Mouse (Mus musculus): ENCODE data around the gene Ndufa8. TPM values are rescaled to one million over a fixed set of nuclear protein-coding genes. Genes with fewer than 3 reads are reported as not detected.

The Ndufa8 gene
- polyA plus RNA-seq, 1 experiment from 2014 or later, result 308 TPM

- H3K4me1 ChIP-seq (ENCODE audit: insufficient read depth, low read length), result no peaks in the 10 kb centered on the region
- H3K27me3 ChIP-seq (ENCODE audit: insufficient read depth, low read length), result no peaks in the 10 kb centered on the region
- no peaks in the 10 kb centered on the region for H3K36me3 ChIP-seq (ENCODE audit: insufficient read depth, low read length)
- H3K9me3 ChIP-seq (ENCODE audit: low read length), result no peaks in the 10 kb centered on the region
- ATAC-seq (ENCODE audit: low FRiP score, low TSS enrichment), result no peak
- no peak overlapping the region for H3K27ac ChIP-seq (ENCODE audit: low read length)
- H3K4me2 ChIP-seq (replicated peaks; ENCODE audit: low read depth, low read length), result no peak overlapping the region
- no peak overlapping the region for H3K4me3 ChIP-seq (ENCODE audit: low read length)
- 82% methylated on average over 5 of the region's 5 CpGs for WGBS
- H3K9ac ChIP-seq (replicated peaks; ENCODE audit: low read length), result no peak overlapping the region
Observed at GRCm38 (mm10) chr2:35998416-35998815, 50.8 kb downstream of the Ndufa8 start.

GRCm38 (mm10) chr2:35996753-35997152 lies 52.5 kb downstream of the Ndufa8 start:
- ATAC-seq (ENCODE audit: low FRiP score, low TSS enrichment), result no peak
- H3K9me3 ChIP-seq (ENCODE audit: low read length), result no peaks in the 10 kb centered on the region
- 70% methylated on average over 2 of the region's 2 CpGs for WGBS

GRCm38 (mm10) chr2:35994303-35994702 lies 54.9 kb downstream of the Ndufa8 start:
- Histone ChIP-seq H3K36me3 (ENCODE audit: insufficient read depth, low read length) (no peaks in the 10 kb centered on the region), H3K4me2 (replicated peaks; ENCODE audit: low read depth, low read length) (no peak overlapping the region), H3K27me3 (ENCODE audit: insufficient read depth, low read length) (no peaks in the 10 kb centered on the region), H3K4me3 (ENCODE audit: low read length) (no peak overlapping the region), H3K9me3 (ENCODE audit: low read length) (no peaks in the 10 kb centered on the region), H3K27ac (ENCODE audit: low read length) (no peak overlapping the region), H3K4me1 (ENCODE audit: insufficient read depth, low read length) (no peaks in the 10 kb centered on the region), H3K9ac (replicated peaks; ENCODE audit: low read length) (no peak overlapping the region)
- WGBS, result 81% methylated on average over 6 of the region's 6 CpGs
- no peak for ATAC-seq (ENCODE audit: low FRiP score, low TSS enrichment)

More at GRCm38 (mm10) chr2:35996753-35997152, 52.5 kb downstream of the Ndufa8 start:
- H3K4me1 ChIP-seq (ENCODE audit: insufficient read depth, low read length), result no peaks in the 10 kb centered on the region
- no peak overlapping the region for H3K4me3 ChIP-seq (ENCODE audit: low read length)
- H3K36me3 ChIP-seq (ENCODE audit: insufficient read depth, low read length), result no peaks in the 10 kb centered on the region
- no peak overlapping the region for H3K9ac ChIP-seq (replicated peaks; ENCODE audit: low read length)
- H3K4me2 ChIP-seq (replicated peaks; ENCODE audit: low read depth, low read length), result no peak overlapping the region
- H3K27ac ChIP-seq (ENCODE audit: low read length), result no peak overlapping the region
- no peaks in the 10 kb centered on the region for H3K27me3 ChIP-seq (ENCODE audit: insufficient read depth, low read length)

DNA sequence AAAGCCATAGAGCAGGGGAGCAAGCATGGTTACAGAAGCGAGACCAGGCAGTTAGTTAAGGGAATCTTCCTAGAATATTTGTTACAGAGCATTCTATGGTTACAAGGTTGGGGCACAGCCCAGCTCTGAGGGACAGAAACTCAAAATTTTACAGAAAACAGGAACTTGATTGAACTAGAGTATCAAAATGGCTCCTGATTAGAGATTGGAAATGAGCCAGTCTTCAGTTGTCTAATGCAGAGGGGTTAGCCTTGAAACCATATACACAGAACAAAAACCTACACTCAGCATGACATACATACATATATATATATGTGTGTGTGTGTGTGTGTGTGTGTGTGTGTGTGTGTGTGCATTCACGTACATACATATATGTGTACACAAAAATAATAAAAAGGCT lies 55.7 kb downstream of the Ndufa8 start:
- H3K4me1 ChIP-seq (ENCODE audit: insufficient read depth, low read length), result no peaks in the 10 kb centered on the region
- H3K27me3 ChIP-seq (ENCODE audit: insufficient read depth, low read length), result 0 out of 2 replicates have a peak, but pooled peaks cover under 1% of the 10 kb centered on the region
- H3K36me3 ChIP-seq (ENCODE audit: insufficient read depth, low read length), result no peaks in the 10 kb centered on the region
- 62% methylated on average over 2 of the region's 2 CpGs for WGBS
- H3K27ac ChIP-seq (ENCODE audit: low read length), result no peak overlapping the region
- no peak overlapping the region for H3K9ac ChIP-seq (replicated peaks; ENCODE audit: low read length)
- no peak overlapping the region for H3K4me3 ChIP-seq (ENCODE audit: low read length)
- no peak for ATAC-seq (ENCODE audit: low FRiP score, low TSS enrichment)
- H3K9me3 ChIP-seq (ENCODE audit: low read length), result no peaks in the 10 kb centered on the region
- H3K4me2 ChIP-seq (replicated peaks; ENCODE audit: low read depth, low read length), result no peak overlapping the region

DNA sequence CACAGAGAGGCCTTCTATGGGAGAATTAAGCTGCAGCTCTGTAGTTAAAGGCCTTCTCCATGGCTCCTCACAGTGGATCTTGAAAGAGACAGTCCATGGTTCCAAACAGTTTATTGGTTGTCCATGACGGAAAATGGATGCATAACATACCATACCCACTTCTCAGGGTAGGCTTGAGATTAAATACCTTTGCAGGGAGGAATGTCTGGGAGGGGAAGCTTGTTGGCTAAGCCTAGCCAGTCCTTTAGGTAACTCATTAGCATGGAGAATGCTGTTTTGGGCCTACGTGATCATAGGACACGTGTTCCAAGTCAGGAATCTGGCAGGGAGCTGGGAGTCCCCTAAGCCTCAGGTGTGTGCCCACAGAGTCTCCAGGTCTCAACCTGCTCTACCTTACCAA lies 56.9 kb downstream of the Ndufa8 start:
- Histone ChIP-seq H3K4me3 (ENCODE audit: low read length) (no peak overlapping the region), H3K9ac (replicated peaks; ENCODE audit: low read length) (no peak overlapping the region), H3K27ac (ENCODE audit: low read length) (no peak overlapping the region), H3K9me3 (ENCODE audit: low read length) (no peaks in the 10 kb centered on the region), H3K4me1 (ENCODE audit: insufficient read depth, low read length) (no peaks in the 10 kb centered on the region), H3K27me3 (ENCODE audit: insufficient read depth, low read length) (peaks cover 6% of the 10 kb centered on the region; the same call in 1 of the 2 replicates), H3K36me3 (ENCODE audit: insufficient read depth, low read length) (no peaks in the 10 kb centered on the region), H3K4me2 (replicated peaks; ENCODE audit: low read depth, low read length) (no peak overlapping the region)
- no peak for ATAC-seq (ENCODE audit: low FRiP score, low TSS enrichment)
- 89% methylated on average over 3 of the region's 3 CpGs for WGBS

Other genes with a start within 250 kb of the Ndufa8 start
- 0.28 and 0.75 TPM in 2 replicates for gene Ttll11, start 69.5 kb downstream of the Ndufa8 start, polyA plus RNA-seq (2015; fragmentation: Nextera tagmentation; extraction: Ambion mirVana)
- gene Morn5, start 52 bp upstream of the Ndufa8 start, polyA plus RNA-seq (2015; fragmentation: Nextera tagmentation; extraction: Ambion mirVana), result 0.69 and 0.70 TPM in 2 replicates
- 2.9 and 3.2 TPM in 2 replicates for gene Lhx6, start 56.0 kb upstream of the Ndufa8 start, polyA plus RNA-seq (2015; fragmentation: Nextera tagmentation; extraction: Ambion mirVana)
- gene Mrrf, start 87.0 kb upstream of the Ndufa8 start, polyA plus RNA-seq (2015; fragmentation: Nextera tagmentation; extraction: Ambion mirVana), result 27.3 and 31.7 TPM in 2 replicates
- 74.5 and 75.4 TPM in 2 replicates for gene Rbm18, start 87.4 kb upstream of the Ndufa8 start, polyA plus RNA-seq (2015; fragmentation: Nextera tagmentation; extraction: Ambion mirVana)
- gene Ptgs1, start 181.0 kb upstream of the Ndufa8 start, polyA plus RNA-seq (2015; fragmentation: Nextera tagmentation; extraction: Ambion mirVana), result 39.9 and 40.1 TPM in 2 replicates

All from kidney, embryonic 16.5 days (tissue).